Mouse (Mus musculus) T-helper 17 cell (primary cell): Measurements from ENCODE around the gene Pacs2.

Experiments
- in situ Hi-C, 2 experiments: fragments of 300-600 bp; cut with MboI, MseI; formaldehyde crosslinking; loops; 1 replicate in 1 of 2; 2 replicates in 1 of 2; pipeline ENCODE4 v1.15.1; 2025; ENCODE audit warnings: high pct_unique_total_duplicates in 2 of 2

The Pacs2 gene

DNA sequence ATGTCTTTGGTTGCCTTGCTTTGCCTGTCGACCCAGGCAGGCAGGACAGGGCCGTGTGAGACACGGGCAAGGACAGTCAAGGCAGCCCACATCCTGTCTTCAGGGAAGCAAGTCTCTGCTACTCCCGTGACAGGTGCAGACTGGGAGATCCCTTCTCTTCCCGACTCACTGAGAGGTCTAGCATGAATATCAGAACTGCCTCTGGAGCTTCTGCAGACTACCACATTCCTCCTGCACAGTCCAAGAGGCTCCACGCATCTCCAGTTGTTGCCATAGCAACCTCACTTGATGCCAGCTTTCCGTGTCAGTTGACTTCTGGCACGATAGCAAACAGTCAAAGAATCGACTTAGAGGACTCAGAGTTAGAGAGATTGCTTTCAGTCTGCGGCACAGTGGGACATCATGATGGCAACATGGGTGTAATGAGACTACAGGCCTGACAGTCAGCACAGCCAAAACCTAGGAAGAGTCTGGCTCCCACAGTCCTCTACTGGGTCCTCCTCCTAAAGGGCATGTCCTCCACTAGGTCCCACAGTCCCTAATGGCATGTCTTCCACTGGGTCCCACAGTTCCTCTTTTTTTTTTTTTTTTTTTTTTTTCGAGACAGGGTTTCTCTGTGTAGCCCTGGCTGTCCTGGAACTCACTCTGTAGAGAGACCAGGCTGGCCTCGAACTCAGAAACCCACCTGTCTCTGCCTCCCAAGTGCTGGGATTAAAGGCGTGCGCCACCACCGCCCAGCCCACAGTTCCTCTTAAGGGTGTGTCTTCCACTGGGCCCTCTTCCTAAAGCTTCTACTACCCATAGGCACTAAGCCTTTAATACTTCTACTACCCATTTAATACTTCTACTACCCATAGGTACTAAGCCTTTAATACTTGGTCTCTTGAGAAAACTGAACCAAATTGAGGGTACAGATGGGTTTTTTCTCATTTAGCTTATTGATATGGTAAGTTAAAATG lies 27.5 kb downstream of the Pacs2 start:
- in situ Hi-C loops, result no loop called here

DNA sequence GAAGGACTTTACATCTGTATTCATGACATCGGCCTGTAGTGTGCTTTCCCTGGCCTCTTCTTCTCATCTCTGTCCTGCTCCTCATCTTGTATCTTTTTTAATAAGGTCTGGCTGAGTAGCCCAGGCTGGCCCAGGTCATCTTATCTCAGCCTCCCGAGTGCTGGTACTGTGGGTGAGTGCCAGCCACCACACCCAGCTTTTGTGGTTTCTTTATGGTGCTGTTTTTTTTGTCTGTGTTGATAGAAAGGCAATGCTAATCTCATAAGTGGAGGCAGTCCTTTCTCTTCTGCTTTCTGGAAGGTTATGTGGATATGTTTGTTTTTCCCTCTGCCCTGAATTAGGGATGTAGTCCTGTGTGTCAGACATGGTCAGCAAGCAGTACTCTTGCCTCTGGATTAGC lies 28.2 kb downstream of the Pacs2 start:
- in situ Hi-C loops, result no loop called here

DNA sequence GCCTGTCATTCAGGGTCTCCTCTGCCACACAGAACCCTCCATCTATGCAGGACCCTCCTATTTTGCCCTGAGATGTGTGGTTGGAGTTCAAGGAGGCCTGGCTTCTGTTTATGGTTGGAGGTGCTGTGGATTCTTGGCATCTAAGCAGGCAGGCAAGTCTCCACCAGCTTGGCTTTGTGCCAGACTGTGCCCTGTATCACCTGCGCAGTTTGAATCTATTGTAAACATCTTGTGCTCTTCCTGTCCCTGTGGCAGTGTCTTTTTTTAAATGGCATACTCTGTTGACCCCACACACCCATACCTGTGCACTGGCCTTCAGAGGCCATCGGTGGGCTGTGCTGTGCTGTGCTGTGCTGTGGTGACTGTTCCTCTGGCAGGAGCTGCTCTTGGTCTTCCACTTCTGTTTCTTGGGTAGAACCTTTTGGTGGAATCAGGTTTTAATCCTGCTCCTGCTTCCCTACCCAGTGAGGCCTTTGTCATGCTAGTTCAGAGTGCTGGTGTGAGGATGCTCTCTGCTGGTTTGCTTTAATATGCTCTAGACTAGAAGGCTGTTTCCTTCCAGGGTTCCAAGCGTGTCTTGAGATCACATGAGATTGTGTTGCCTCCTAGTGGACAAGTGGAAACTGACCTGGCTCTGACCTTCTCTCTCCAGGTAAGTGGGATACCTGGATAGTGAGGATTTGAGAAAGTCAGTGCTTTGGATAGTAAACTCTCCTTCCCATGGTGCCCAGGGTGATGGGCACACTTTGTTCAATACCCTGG lies 30.8 kb downstream of the Pacs2 start:
- in situ Hi-C loops, result no loop called here

DNA sequence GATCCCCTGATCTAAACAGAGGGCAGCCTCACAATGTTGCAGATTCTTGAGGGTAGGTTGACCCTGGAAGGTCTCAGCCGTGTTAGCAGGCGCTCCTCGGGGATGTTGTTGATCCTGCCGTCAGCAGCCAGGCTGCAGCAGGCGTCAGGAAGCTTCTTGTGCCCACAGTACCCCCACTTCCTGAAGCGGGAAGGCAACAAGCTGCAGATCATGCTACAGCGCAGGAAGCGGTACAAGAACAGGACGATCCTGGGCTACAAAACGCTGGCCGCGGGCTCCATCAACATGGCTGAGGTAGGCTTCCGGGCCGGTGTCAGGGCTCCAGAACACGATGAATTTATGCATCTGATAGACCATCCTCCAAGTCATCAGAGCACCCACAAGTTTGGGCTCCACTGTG lies 32.6 kb downstream of the Pacs2 start:
- in situ Hi-C loops, result no loop called here

DNA sequence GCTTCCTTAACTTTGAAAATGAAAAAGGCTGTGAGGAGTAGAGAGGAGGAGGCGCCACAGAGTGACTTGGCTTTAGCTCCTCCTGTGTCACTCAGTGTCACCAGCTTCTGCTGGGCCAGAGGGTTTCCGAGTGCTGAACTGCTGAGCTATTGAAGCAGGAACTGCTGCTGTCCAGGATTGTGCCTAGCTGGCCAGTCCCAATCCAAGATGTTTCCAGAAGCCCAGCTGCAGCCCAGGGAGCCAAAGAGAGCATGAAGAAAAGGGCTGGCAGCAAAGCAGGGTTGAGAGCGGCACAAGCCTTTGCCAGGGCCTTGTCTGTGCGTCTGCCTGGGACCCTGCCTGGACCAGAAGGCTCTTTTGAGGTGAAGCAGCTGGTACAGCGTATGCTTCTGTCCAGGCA lies 33.8 kb downstream of the Pacs2 start:
- in situ Hi-C loops, result no loop called here

DNA sequence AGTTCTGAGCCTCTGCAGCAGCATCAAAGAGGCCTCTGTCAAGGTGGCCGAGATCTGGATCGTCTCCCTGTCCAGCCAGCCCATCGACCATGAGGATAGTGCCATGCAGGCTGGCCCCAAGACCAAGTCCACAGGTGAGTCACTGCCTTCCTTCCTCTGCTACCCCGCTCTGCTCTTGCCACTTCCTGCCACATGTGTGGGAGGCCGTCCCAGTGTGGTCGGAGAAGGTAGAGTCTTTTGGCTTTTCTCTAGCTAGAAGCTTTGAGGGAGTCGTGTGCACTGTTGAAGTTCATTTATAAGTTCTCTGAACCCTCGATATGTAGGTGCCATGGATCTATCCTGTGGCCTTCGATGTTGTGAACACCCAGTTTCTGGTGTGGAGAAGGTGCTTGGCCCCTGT lies 35.5 kb downstream of the Pacs2 start:
- in situ Hi-C loops, result loop anchor here in 1 of 2 experiments (10.0 kb wide), 1 partner anchor 45 kb away; the partner anchor contains the start of gene Brf1

DNA sequence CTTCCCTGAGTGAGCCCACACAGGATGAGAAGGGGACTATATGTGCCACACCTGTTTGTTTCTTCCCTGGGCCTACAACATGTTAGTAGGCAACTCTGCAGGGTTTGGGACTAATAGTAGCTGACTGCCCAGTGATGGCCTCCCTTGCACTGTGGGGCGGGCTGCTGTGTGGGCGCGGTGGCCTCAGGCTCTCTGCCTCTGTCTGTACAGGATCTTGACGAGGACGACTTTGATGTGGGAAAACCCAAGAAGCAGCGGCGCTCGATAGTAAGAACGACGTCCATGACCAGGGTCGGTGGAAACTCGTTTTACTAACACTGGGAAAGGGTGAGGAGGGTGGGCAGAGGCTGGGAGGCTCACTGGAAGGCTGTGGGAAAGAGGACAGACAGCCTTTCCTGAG lies 36.4 kb downstream of the Pacs2 start:
- in situ Hi-C loops, result loop anchor here in 1 of 2 experiments (10.0 kb wide), 1 partner anchor 46 kb away; the partner anchor contains the start of gene Brf1

DNA sequence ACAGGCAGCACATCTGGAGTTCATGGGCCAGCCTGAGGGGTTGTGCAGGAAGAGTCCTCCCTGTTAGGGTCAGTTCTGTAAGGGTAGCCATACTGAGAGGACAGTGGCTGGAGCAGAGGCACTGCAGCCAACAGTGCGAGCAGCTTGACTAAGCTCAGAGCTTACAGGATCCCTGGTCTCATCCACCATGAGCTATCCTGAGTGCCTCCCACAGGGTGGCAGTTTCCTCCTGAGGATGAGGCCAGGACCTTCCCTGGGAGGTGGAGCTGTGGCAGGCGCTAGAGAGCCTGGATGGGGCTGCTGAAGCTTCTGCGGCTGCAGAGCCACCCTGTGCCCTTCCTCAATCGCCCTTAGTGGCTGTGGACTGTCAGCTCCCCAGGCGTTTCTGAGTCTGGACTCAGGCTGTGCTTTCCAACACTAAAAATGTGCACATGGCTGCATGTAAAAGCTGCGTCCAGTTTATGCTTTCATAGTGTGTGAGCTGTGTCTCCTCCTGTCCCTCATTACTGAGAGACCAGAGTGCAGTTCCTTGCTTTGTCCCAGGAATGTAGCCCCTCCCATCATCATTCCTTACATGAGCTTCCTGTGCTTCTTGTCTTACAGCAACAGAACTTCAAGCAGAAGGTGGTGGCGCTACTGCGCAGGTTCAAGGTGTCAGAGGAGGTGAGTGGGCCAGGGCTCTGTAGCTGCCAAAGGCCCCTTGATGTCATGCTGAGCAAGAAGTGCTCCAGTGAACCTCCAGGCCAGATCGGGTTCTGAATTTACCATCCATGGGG lies 37.5 kb downstream of the Pacs2 start:
- in situ Hi-C loops, result loop anchor here in 1 of 2 experiments (10.0 kb wide), 1 partner anchor 47 kb away; the partner anchor contains the start of gene Brf1

DNA sequence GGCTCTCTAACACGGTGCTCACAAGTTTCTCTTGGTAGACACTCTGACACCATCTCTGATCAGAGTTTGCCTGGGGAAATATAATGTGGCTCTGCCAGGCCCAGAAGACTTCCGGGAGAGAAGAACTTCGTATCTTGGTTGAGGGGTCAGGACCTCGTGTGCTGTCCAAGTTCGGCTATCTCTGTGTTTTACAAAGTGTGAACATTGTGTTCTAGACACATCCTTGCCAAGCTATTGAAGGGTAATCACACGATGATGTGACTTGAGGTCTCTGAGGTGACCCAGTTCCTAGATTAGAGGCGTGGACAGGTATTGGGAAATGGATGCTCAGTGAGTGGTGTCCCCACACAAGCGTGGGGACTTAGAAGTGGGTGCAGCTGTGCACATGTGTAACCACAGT lies 41.8 kb downstream of the Pacs2 start:
- in situ Hi-C loops, result loop anchor here in 1 of 2 experiments (10.0 kb wide), 1 partner anchor 51 kb away; the partner anchor contains the start of gene Brf1

DNA sequence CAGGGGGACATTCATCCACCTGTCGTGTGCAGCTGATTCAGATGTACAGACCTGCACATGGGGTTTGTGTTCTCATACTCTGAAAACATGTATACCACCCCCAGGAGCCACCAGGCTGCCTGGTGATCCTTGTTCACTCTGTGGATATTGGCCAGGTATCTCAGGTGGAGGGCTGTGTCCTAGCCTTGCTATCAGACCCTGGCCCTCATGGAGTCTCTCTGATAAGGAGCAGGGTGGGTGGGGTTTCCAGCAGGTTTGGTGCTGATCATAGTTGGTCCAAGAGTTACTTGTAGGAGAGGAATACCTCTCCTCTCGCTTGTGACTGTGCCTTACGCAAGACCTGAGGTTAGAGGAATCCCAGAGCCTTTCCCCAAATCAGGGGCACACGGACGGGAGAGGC lies 45.9 kb downstream of the Pacs2 start:
- in situ Hi-C loops, result no loop called here

DNA sequence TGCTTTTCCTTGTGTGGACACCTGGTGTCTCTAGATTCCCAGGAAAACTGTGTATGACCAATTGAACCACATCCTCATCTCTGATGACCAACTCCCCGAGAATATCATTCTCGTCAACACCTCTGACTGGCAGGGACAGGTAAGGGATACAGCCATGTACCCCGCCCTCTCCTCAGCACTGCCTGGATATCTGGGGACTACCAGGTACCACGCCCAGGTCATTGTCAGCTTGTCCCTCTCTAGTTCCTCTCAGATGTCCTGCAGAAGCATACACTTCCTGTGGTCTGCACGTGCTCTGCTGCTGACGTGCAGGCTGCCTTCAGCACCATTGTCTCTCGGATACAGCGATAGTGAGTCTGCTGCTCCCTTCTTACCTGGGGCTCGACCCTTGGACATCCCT lies 47.3 kb downstream of the Pacs2 start:
- in situ Hi-C loops, result no loop called here

DNA sequence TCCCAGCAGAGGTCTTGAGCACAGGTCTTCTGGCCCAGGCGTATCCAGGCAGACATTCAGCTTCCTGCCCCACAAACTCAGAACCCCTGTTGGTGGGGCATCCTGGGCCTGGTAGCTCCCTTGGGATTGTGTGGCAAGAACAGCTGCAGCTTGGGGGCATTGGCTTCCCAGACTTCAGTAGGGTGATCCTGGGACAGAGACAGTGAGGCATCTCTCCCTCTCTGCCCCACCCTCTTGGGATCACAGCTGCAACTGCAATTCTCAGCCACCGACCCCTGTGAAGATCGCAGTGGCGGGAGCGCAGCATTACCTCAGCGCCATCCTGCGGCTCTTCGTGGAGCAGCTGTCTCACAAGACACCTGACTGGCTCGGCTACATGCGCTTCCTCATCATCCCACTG lies 47.9 kb downstream of the Pacs2 start:
- in situ Hi-C loops, result no loop called here

DNA sequence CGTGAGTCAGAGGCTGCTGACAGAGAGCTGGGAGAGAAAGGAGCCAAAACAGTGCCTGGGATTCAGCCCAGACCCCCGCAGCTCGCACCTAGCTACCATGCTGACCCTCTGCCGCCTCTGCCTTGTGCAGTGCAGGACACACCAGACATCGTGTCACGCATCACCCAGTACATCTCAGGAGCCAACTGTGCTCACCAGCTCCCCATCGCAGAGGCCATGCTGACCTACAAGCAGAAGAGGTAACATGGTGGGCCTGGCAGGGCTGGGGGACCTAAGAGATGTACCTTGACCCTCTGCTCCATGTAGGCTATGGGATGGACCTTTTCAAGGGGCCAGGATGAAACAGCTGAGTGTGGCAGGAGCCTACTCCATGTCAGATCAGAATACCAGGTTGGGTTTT lies 49.4 kb downstream of the Pacs2 start:
- in situ Hi-C loops, result no loop called here

DNA sequence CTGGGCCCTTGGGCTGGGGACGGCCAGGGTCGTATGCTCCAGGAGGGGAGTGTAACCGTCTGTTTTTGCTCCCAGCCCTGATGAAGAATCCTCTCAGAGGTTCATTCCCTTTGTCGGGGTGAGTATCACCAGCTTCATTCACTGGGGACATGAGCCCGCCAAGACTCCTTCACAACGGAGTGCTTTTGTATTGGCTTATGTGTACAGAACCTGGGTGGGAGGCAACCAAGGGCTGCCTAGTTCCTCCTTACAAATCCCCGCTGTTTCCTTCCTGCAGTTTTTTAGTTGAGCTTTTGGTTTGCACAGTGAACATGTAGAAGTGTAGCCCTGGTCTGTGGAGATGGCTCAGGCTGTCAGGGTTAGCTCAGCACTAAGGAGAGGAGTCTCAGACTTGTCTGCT lies 53.7 kb downstream of the Pacs2 start:
- in situ Hi-C loops, result no loop called here

DNA sequence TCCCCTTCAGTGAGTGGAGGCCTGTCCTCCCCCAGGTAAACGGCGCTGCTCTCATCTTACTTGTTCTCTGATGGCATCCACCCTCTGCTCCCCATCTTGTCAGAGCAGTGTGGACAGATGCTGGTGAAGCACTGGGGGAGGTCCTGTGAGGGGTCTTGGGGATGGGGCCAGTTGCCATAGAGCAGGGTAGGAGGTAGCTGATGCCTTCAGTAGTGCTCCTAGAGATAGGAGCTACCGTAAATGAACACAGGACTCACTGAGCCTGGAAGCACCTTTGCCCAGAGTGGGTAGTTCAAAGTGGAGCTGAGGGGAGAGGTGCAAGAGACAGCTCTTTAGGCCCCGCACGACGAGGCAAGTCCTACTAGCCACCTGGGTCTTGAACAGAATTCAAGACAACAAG lies 55.1 kb downstream of the Pacs2 start:
- in situ Hi-C loops, result no loop called here

DNA sequence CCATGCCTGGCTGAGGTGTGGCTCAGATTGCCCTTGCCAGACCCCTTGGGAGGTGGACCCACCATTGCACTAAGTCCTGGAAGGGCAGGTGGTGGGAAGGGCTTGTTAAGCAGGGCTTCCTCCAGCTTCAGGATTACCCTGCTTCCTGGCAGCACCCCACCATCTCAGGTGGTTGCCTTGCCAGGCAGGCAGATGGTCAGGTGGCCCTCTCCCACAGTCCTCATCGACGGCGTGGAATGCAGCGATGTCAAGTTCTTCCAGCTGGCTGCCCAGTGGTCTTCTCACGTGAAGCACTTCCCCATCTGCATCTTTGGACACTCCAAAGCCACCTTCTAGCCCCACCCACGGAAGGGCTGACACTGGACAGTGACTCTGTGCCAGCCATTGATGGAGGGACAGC lies 57.0 kb downstream of the Pacs2 start:
- in situ Hi-C loops, result no loop called here

DNA sequence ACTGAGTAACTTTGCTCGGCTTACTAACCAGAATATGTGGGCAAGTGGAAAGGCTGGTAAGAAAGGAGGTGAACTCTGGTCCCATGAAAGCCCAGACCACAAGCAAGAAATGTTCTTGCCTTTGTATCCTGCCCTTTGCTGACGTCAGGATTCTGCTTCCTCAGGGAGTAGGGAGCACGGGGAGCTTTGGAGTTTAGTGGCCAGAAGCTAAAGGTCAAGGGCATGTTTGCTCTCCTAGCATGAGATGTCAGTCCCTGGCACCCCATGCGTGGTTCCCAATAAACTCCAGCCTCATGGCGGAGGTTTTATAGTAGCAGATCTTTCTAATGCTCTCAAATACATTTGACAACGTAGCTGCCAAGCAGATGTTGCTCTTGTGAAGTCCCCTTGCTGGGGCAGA lies 57.5 kb downstream of the Pacs2 start:
- in situ Hi-C loops, result no loop called here

DNA sequence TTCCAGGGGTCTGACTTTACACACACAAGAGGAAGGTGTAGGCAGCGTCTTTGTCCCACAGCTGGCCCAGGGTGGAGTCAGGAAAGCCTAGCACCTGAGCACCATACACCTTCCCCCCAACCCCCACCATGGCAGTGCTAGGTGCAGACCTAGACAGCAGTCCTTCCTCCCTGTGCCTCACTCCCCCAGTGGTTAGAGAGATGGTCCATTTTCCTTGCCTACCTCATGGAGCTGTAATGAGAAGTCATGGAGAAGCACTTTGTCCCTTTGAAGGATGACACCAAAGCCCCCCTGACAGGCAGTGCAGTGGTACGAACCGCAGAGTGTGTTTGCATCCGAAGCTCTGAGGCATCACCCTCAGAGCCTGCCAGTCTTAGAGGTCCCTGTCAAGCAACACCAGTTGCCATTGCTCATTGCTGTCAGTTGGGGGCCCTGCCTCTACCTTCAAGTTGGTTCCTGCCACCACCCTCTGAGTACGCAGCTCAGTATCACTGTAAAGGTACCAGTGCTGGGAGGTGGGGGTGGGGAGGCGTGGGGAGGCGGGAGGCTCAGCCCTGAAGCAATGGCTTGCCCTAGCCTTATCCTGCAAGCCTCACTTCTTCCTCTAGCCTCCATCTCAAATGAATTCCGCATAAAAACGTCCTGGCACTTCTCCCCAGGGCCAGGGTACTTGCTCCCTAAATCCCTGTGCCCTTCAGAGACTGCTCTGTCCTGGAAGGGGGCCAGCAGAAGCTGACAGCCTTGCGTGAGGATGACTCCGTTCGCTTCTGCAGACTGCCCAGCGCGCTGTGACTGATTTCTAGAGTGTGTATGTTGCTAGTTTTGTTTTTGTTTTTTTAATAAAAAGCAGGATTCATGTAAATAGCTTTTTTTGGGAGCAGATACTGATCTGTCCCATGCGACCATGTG lies 59.4 kb downstream of the Pacs2 start:
- in situ Hi-C loops, result no loop called here

DNA sequence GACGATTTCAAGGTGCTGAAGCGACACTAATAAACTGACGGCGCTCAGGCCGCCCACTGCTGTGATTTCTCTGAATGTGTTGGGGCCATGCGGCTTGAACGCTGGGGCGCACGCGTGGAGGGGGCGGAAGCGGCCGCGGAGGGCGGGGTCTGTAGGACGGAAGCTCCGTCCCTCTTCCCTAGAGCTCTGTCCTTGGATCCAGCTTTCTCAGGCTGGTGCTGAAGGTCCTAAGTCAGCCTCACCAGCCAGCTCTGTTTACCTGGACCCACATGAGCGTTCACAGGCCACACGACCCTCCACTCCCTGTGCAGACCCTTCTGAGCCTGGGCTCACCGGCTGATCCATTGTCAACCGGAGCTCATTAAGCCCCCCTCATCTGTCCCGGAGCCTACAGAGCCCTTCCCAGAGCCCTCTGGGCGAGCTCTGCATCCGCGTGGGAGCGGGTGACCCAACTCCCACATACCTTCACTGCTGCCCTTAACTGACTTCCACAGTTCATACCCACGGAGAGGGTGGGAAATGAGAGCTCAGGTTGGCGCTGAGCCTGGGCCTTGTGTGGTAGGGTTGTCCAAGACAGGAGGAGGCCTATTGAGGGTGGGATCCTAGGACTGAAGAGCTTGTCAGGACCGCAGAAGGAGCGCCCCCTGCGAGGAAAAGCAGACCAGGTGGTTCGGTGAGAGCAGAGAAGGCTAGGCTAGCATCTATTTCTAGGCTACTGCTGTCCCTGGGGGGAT lies 60.2 kb downstream of the Pacs2 start, which contains the start of gene Tex22:
Tex22 (plus strand) TSS at position 174 of the 734 bp plus-strand sequence.
- in situ Hi-C loops, result loop anchor here in 1 of 2 experiments (25.0 kb wide), 1 partner anchor 1262 kb away; the partner anchor contains the start of genes Xrcc3 and Zfyve21

DNA sequence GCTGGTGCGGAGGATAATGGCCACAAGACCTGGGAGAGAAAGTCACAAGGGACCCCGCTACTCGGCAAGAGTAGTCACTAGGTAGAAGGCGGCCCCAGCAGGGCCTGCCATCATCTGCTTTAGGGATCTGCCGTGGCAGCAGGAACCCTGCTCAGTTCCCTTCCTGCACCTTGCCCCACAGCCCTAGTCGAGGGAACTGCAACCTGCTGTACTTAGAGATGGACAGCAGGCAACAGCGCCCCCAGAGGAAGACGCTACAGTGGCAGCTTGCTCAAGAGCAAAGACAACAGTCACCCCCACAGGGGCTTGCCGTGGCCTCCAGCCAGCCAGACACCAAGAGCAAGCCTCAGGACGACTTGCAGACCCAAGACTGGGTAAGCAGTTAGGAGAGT lies 60.8 kb downstream of the Pacs2 start:
- in situ Hi-C loops, result loop anchor here in 1 of 2 experiments (25.0 kb wide), 1 partner anchor 1263 kb away; the partner anchor contains the start of genes Xrcc3 and Zfyve21
